Mouse (Mus musculus): ENCODE measurements at regions not wholly inside any gene's neighbourhood (a gene's known extent, or its start where the extent isn't known, plus 50 kb on each side); places are given as distances from the start of the nearest gene placed in this dataset.

GRCm38 (mm10) chr11:90132579-90132978 is 54.9 kb upstream of the Gm45716 start:
- DNase-seq (ENCODE audit: low spot score in 2 of 2): no peak

GRCm38 (mm10) chr11:90136307-90136706 is 51.2 kb upstream of the Gm45716 start:
- DNase-seq (ENCODE audit: low spot score in 2 of 2): no peak

Measured in left cerebral cortex, adult 8-10 months (tissue).